Mouse (Mus musculus) telencephalon, adult 2 months (tissue): ENCODE data around the gene Rab8a.

Source experiments
- DNase-seq: peaks from one replicate; pipeline ENCODE4 v3.0.0-alpha.2; 2011; ENCODE audit warnings: low read depth, low spot score

Rab8a gene

GRCm38 (mm10) chr8:72212751-72213150 is 51.8 kb downstream of the Rab8a start, which contains the start of gene Cib3:
Cib3 (minus strand) TSS chr8:72212837.
- no peak for DNase-seq

GRCm38 (mm10) chr8:72213536-72213935 is 52.5 kb downstream of the Rab8a start, which contains the start of gene Gm11034:
Gm11034 (minus strand) TSS chr8:72213636.
- DNase-seq = no peak

GRCm38 (mm10) chr8:72215060-72215459 is 54.1 kb downstream of the Rab8a start:
- DNase-seq = no peak

- DNase-seq = no peak
These were observed 54.9 kb downstream of the Rab8a start for GRCm38 (mm10) chr8:72215871-72216270.

- no peak for DNase-seq
These were observed 58.0 kb downstream of the Rab8a start for GRCm38 (mm10) chr8:72218781-72219540.

- DNase-seq = peak; percentile 97
These were observed 58.8 kb downstream of the Rab8a start, which contains the start of gene Fam32a for GRCm38 (mm10) chr8:72219541-72220363. Fam32a (plus strand) TSS chr8:72219730.

GRCm38 (mm10) chr8:72220758-72221157 is 59.8 kb downstream of the Rab8a start:
- no peak for DNase-seq

GRCm38 (mm10) chr8:72222656-72223055 is 61.7 kb downstream of the Rab8a start:
- no peak for DNase-seq
